Mouse (Mus musculus) layer of hippocampus, adult 6 months (tissue): ENCODE data around the gene Gm11567. TPM values are rescaled to one million over a fixed set of nuclear protein-coding genes. Genes with fewer than 3 reads are reported as not detected.

Source experiments
- long read RNA-seq, 2 experiments: library from polyadenylated mRNA; unstranded; transcript quantifications; one replicate each; pipeline ENCODE4 v2.0.0; 2019 to 2020
- polyA plus RNA-seq: library from polyadenylated mRNA; unstranded; fragments of <200 nt; fragmentation: Nextera tagmentation; gene quantifications from 2 replicates; pipeline ENCODE4 v1.2.3, GENCODE M21; 2021

Gene Gm11567
- polyA plus RNA-seq, result not detected in 2 replicates
- long read RNA-seq, experiment 1, result 0 reads
- long read RNA-seq, experiment 2, result 0 reads

GRCm38 (mm10) chr11:99878887-99879286 is at the start of gene Gm11567:
Gene Gm11567 (plus strand): TSS chr11:99879187.

GRCm38 (mm10) chr11:99837966-99838365 is 41.0 kb upstream of the Gm11567 start, which contains the start of gene 2300003K06Rik:
Gene 2300003K06Rik (minus strand): TSS chr11:99838066.

GRCm38 (mm10) chr11:99851508-99851907 is 27.5 kb upstream of the Gm11567 start, which contains the start of gene Krtap4-16:
Gene Krtap4-16 (minus strand): TSS chr11:99851608.

GRCm38 (mm10) chr11:99857617-99858016 is 21.4 kb upstream of the Gm11567 start, which contains the start of gene Gm11568:
Gene Gm11568 (plus strand): TSS chr11:99857917.

GRCm38 (mm10) chr11:99864176-99864575 is 14.8 kb upstream of the Gm11567 start, which contains the start of gene Gm11559:
Gene Gm11559 (plus strand): TSS chr11:99864476.

GRCm38 (mm10) chr11:99873089-99873488 is 5.9 kb upstream of the Gm11567 start, which contains the start of gene Krtap9-1:
Gene Krtap9-1 (plus strand): TSS chr11:99873389.

GRCm38 (mm10) chr11:99907620-99908019 is 28.6 kb downstream of the Gm11567 start, which contains the start of gene Krtap31-1:
Gene Krtap31-1 (plus strand): TSS chr11:99907920.

GRCm38 (mm10) chr11:99914451-99914850 is 35.5 kb downstream of the Gm11567 start, which contains the start of gene Gm11565:
Gene Gm11565 (plus strand): TSS chr11:99914751.

Other genes starting within 250 kb of the Gm11567 start
- gene Krtap4-2, start 244.1 kb upstream of the Gm11567 start, polyA plus RNA-seq, result not detected in 2 replicates
- not detected in 2 replicates for gene Krtap4-7, start 235.1 kb upstream of the Gm11567 start, polyA plus RNA-seq
- not detected in 2 replicates for gene Gm11555, start 229.0 kb upstream of the Gm11567 start, polyA plus RNA-seq
- gene Gm11563, start 220.2 kb upstream of the Gm11567 start, polyA plus RNA-seq, result not detected in 2 replicates
- not detected in 2 replicates for gene Krtap4-6, start 213.2 kb upstream of the Gm11567 start, polyA plus RNA-seq
- gene Gm14190, start 188.4 kb upstream of the Gm11567 start, polyA plus RNA-seq, result not detected in 2 replicates
- not detected in 2 replicates for gene Gm14180, start 144.9 kb upstream of the Gm11567 start, polyA plus RNA-seq
- not detected in 2 replicates for gene Gm11595, start 106.3 kb upstream of the Gm11567 start, polyA plus RNA-seq
- gene Krtap4-8, start 98.5 kb upstream of the Gm11567 start, polyA plus RNA-seq, result not detected in 2 replicates
- not detected in 2 replicates for gene Krtap4-9, start 94.0 kb upstream of the Gm11567 start, polyA plus RNA-seq
- gene Gm11596, start 85.7 kb upstream of the Gm11567 start, polyA plus RNA-seq, result not detected in 2 replicates
- not detected in 2 replicates for gene Gm11569, start 80.3 kb upstream of the Gm11567 start, polyA plus RNA-seq
- not detected in 2 replicates for gene Gm11554, start 74.7 kb upstream of the Gm11567 start, polyA plus RNA-seq
- gene Krtap4-13, start 69.3 kb upstream of the Gm11567 start, polyA plus RNA-seq, result not detected in 2 replicates
- gene Gm11564, start 63.5 kb upstream of the Gm11567 start, polyA plus RNA-seq, result not detected in 2 replicates
- gene 2300003K06Rik, start 41.1 kb upstream of the Gm11567 start, polyA plus RNA-seq, result not detected in 2 replicates
- not detected in 2 replicates for gene Krtap4-16, start 27.6 kb upstream of the Gm11567 start, polyA plus RNA-seq
- gene Gm11568, start 21.3 kb upstream of the Gm11567 start, polyA plus RNA-seq, result not detected in 2 replicates
- gene Gm11559, start 14.7 kb upstream of the Gm11567 start, polyA plus RNA-seq, result not detected in 2 replicates
- gene Krtap9-1, start 5.8 kb upstream of the Gm11567 start, polyA plus RNA-seq, result not detected in 2 replicates
- gene Krtap31-1, start 28.7 kb downstream of the Gm11567 start, polyA plus RNA-seq, result not detected in 2 replicates
- gene Gm11565, start 35.6 kb downstream of the Gm11567 start, polyA plus RNA-seq, result not detected in 2 replicates
- not detected in 2 replicates for gene Krtap31-2, start 57.1 kb downstream of the Gm11567 start, polyA plus RNA-seq
- gene Krtap9-5, start 69.3 kb downstream of the Gm11567 start, polyA plus RNA-seq, result not detected in 2 replicates
- not detected in 2 replicates for gene Krtap29-1, start 99.9 kb downstream of the Gm11567 start, polyA plus RNA-seq
- not detected in 2 replicates for gene Krtap16-1, start 107.4 kb downstream of the Gm11567 start, polyA plus RNA-seq
- not detected in 2 replicates for gene Krtap17-1, start 114.8 kb downstream of the Gm11567 start, polyA plus RNA-seq
- not detected in 2 replicates for gene Krt33a, start 137.0 kb downstream of the Gm11567 start, polyA plus RNA-seq
- gene Krt33b, start 150.7 kb downstream of the Gm11567 start, polyA plus RNA-seq, result not detected in 2 replicates
- gene Krt34, start 162.4 kb downstream of the Gm11567 start, polyA plus RNA-seq, result not detected in 2 replicates
- not detected in 2 replicates for gene Krt31, start 171.4 kb downstream of the Gm11567 start, polyA plus RNA-seq
- not detected in 2 replicates for gene Krt32, start 209.0 kb downstream of the Gm11567 start, polyA plus RNA-seq
- not detected in 2 replicates for gene Krt35, start 217.1 kb downstream of the Gm11567 start, polyA plus RNA-seq
- gene Krt36, start 226.4 kb downstream of the Gm11567 start, polyA plus RNA-seq, result not detected in 2 replicates
- gene Krt13, start 242.4 kb downstream of the Gm11567 start, polyA plus RNA-seq, result not detected in 2 replicates